Mouse (Mus musculus) left cerebral cortex, adult 2 months (tissue): ENCODE results near the gene Tipin. TPM values are rescaled to one million over a fixed set of nuclear protein-coding genes. Genes with fewer than 3 reads are reported as not detected.

Experiments used
- DNase-seq, 2 experiments: peaks; one replicate each; pipeline ENCODE4 v3.0.0; 2021 to 2022; ENCODE audit warnings: low spot score in 2 of 2, mixed read lengths in 1 of 2; ENCODE audit errors: extremely low spot score in 1 of 2
- H3K27ac ChIP-seq: fragments of 200-600 bp; 2 replicates; pipeline ENCODE4 v1.8.1; 2022
- H3K4me3 ChIP-seq: fragments of 200-600 bp; 2 replicates; pipeline ENCODE4 v1.8.1; 2022
- CTCF ChIP-seq: fragments of 200-600 bp; IDR thresholded peaks from 2 replicates; pipeline ENCODE4 v1.8.1; 2022; ENCODE audit warnings: antibody characterized with exemption, mild to moderate bottlenecking, moderate library complexity
- intact Hi-C: fragments of 180-260 bp; cut with DNase I; formaldehyde crosslinking; loops from one replicate; pipeline ENCODE4 v1.15.1; 2025
- total RNA-seq, 2 experiments: library from RNA; stranded (reverse); gene quantifications; 2 replicates each; pipeline ENCODE4 v1.2.3; 2021

Gene Tipin
- total RNA-seq, 2 experiments from 2014 or later, result 12.9 to 20.2 TPM

- H3K27ac ChIP-seq, result no peak overlapping the region
- TF ChIP-seq CTCF, result no peak
Observed at GRCm38 (mm10) chr9:64316986-64317385, 35.6 kb downstream of the Tipin start.

GRCm38 (mm10) chr9:64323976-64324375 lies 42.6 kb downstream of the Tipin start:
- no peak overlapping the region for H3K27ac ChIP-seq
- DNase-seq, result no peak
- intact Hi-C loops, result no loop called here
- no peak overlapping the region for H3K4me3 ChIP-seq
- no peak for TF ChIP-seq CTCF

More at GRCm38 (mm10) chr9:64316986-64317385, 35.6 kb downstream of the Tipin start:
- intact Hi-C loops, result no loop called here
- no peak for DNase-seq
- no peak overlapping the region for H3K4me3 ChIP-seq

GRCm38 (mm10) chr9:64335825-64336224 lies 54.4 kb downstream of the Tipin start:
- Histone ChIP-seq H3K27ac (no peak overlapping the region), H3K4me3 (no peak overlapping the region)
- DNase-seq, result no peak
- no peak for TF ChIP-seq CTCF
- intact Hi-C loops, result no loop called here

- no peak overlapping the region for H3K27ac ChIP-seq
- intact Hi-C loops, result no loop called here
- TF ChIP-seq CTCF, result no peak; the same call in 1 of the 2 replicates
- DNase-seq, result no peak
- H3K4me3 ChIP-seq, result no peak overlapping the region
Observed at GRCm38 (mm10) chr9:64339361-64339760, 58.0 kb downstream of the Tipin start.

- intact Hi-C loops, result loop anchor here (2.0 kb wide), 3 partner anchors 58 to 620 kb away; partner anchors contain the start of genes Ints14 and Rab11a
- DNase-seq, result peak; percentile 61 to 72
- no peak; the same call in 1 of the 2 replicates for TF ChIP-seq CTCF
- Histone ChIP-seq H3K27ac (peak overlapping the region; percentile 92), H3K4me3 (peak overlapping the region; percentile 61)
Observed at GRCm38 (mm10) chr9:64340351-64341253, 59.2 kb downstream of the Tipin start.

- intact Hi-C loops, result loop anchor here (2.0 kb wide), 3 partner anchors 58 to 620 kb away; partner anchors contain the start of genes Ints14 and Rab11a
- peak in 1 of 2 experiments; percentile 19 for DNase-seq
- peak within 1 kb of the TSS; percentile 92 for H3K27ac ChIP-seq
- peak within 1 kb of the TSS; percentile 61 for H3K4me3 ChIP-seq
- no peak; the same call in 1 of the 2 replicates for TF ChIP-seq CTCF
Observed at GRCm38 (mm10) chr9:64341254-64341566, 59.8 kb downstream of the Tipin start, which contains the start of gene Dis3l. TSS of gene Dis3l (minus strand) at chr9:64341288.

- intact Hi-C loops, result loop anchor here (2.0 kb wide), 3 partner anchors 59 to 619 kb away; partner anchors contain the start of genes Ints14 and Rab11a
- Histone ChIP-seq H3K27ac (peak overlapping the region; percentile 92), H3K4me3 (peak overlapping the region; percentile 61)
- no peak for DNase-seq
- TF ChIP-seq CTCF, result no peak
Observed at GRCm38 (mm10) chr9:64341671-64342070, 60.3 kb downstream of the Tipin start.

- TF ChIP-seq CTCF, result no peak
Observed at GRCm38 (mm10) chr9:64343656-64344055, 62.3 kb downstream of the Tipin start.

GRCm38 (mm10) chr9:64345931-64346330 lies 64.5 kb downstream of the Tipin start:
- no peak for TF ChIP-seq CTCF
- no peak overlapping the region for H3K4me3 ChIP-seq
- no peak overlapping the region for H3K27ac ChIP-seq
- intact Hi-C loops, result loop anchor here (2.0 to 5.0 kb wide), 3 partner anchors 161 to 426 kb away; no protein-coding TSS in a partner anchor
- no peak for DNase-seq

More at GRCm38 (mm10) chr9:64343656-64344055, 62.3 kb downstream of the Tipin start:
- no peak overlapping the region for H3K27ac ChIP-seq
- DNase-seq, result no peak
- no peak overlapping the region for H3K4me3 ChIP-seq
- intact Hi-C loops, result no loop called here

GRCm38 (mm10) chr9:64347377-64347776 lies 66.0 kb downstream of the Tipin start:
- no peak overlapping the region for H3K27ac ChIP-seq
- intact Hi-C loops, result loop anchor here (1.0 to 5.0 kb wide), 4 partner anchors 160 to 425 kb away; no protein-coding TSS in a partner anchor
- no peak overlapping the region for H3K4me3 ChIP-seq
- peak; percentile 89 for TF ChIP-seq CTCF
- no peak for DNase-seq

- TF ChIP-seq CTCF, result no peak
- no peak for DNase-seq
- H3K4me3 ChIP-seq, result no peak overlapping the region
- intact Hi-C loops, result loop anchor here (5.0 kb wide), 2 partner anchors 158 to 423 kb away; no protein-coding TSS in a partner anchor
- H3K27ac ChIP-seq, result no peak overlapping the region
Observed at GRCm38 (mm10) chr9:64349490-64349889, 68.1 kb downstream of the Tipin start.

GRCm38 (mm10) chr9:64351191-64351590 lies 69.8 kb downstream of the Tipin start:
- no peak for DNase-seq
- H3K4me3 ChIP-seq, result no peak overlapping the region
- intact Hi-C loops, result no loop called here
- H3K27ac ChIP-seq, result no peak overlapping the region
- peak; percentile 40 for TF ChIP-seq CTCF

Other genes with a start within 250 kb of the Tipin start
- not detected for gene Lctl, start 164.4 kb upstream of the Tipin start, total RNA-seq
- 1 to 10 TPM; 3.8 to 4.4 TPM for gene Zwilch, start 108.5 kb upstream of the Tipin start, total RNA-seq
- 100 to 1,000 TPM; 517 to 522 TPM for gene Rpl4, start 108.2 kb upstream of the Tipin start, total RNA-seq
- 10 to 100 TPM; 20.5 to 21.6 TPM for gene Snapc5, start 102.3 kb upstream of the Tipin start, total RNA-seq
- gene Uchl4, start 46.4 kb upstream of the Tipin start, total RNA-seq, result 1 to 10 TPM; 1.5 TPM
- 100 to 1,000 TPM; 286 to 295 TPM for gene Map2k1, start 27.9 kb upstream of the Tipin start, total RNA-seq
- gene Dis3l, start 59.7 kb downstream of the Tipin start, total RNA-seq, result 10 to 100 TPM; 24.3 to 29.6 TPM
- gene Megf11, start 104.0 kb downstream of the Tipin start, total RNA-seq, result 10 to 100 TPM; 14.1 to 14.4 TPM